ENCODE assay signal across 8 mouse cellular contexts in genomic region chr4:70409994-70410721, GRCm38 (mm10). TPM values are rescaled to one million over a fixed set of nuclear protein-coding genes. Genes with fewer than 3 reads are reported as not detected.
DNase-seq lines count a peak whose midpoint lies in the region; ATAC-seq and TF ChIP-seq lines count a peak whose summit lies in the region.

TSS of gene Cdk5rap2 (minus strand) at chr4:70410443.

- peak; percentile 98 for DNase-seq in 416B (ENCODE audit: low read depth)
- peak; percentile 97 for DNase-seq in heart, adult 8-10 months (ENCODE audit: low spot score)
- DNase-seq in kidney, adult 9 months: peak; percentile 99
- peak; percentile 98 for DNase-seq in limb, embryonic 14.5 days (ENCODE audit: low spot score)
- peak; percentile 99 for DNase-seq in midbrain, postnatal 0 days (ENCODE audit: low spot score)
- peak; percentile 87 to 91 for DNase-seq in spleen, postnatal 14 days (ENCODE audit: low spot score in 2 of 2)

- H3K27me3 ChIP-seq in embryonic facial prominence, embryonic 15.5 days: no peaks in the 10 kb centered on the region
- H3K27me3 ChIP-seq in limb, embryonic 14.5 days (ENCODE audit: control insufficient read depth, insufficient read depth, low read length): no peaks in the 10 kb centered on the region
- H3K27me3 ChIP-seq in midbrain, postnatal 0 days (ENCODE audit: insufficient read depth, low read length): no peaks in the 10 kb centered on the region

- peaks cover 2% of the 10 kb centered on the region; the same call in 1 of the 2 replicates for H3K4me1 ChIP-seq in bone marrow, adult 2 months (ENCODE audit: control insufficient read depth, insufficient read depth, low read length)
- H3K4me1 ChIP-seq in embryonic facial prominence, embryonic 15.5 days: peaks cover 20% of the 10 kb centered on the region
- peaks cover 24% of the 10 kb centered on the region for H3K4me1 ChIP-seq in limb, embryonic 14.5 days (ENCODE audit: control insufficient read depth, insufficient read depth, low read length)
- H3K4me1 ChIP-seq in midbrain, postnatal 0 days (ENCODE audit: insufficient read depth, low read length): peaks cover 4% of the 10 kb centered on the region; the same call in 1 of the 2 replicates

- peak within 1 kb of the TSS; percentile 65 for H3K9ac ChIP-seq in embryonic facial prominence, embryonic 15.5 days
- H3K9ac ChIP-seq in limb, embryonic 14.5 days (ENCODE audit: low read depth, low read length, severe bottlenecking): peak within 1 kb of the TSS; percentile 82
- peak within 1 kb of the TSS; percentile 70 for H3K9ac ChIP-seq in midbrain, postnatal 0 days (replicated peaks; ENCODE audit: low read length, poor library complexity, severe bottlenecking)

- peak within 1 kb of the TSS; percentile 24; the same call in 1 of the 2 replicates for H3K27ac ChIP-seq in bone marrow, adult 2 months (ENCODE audit: control insufficient read depth, insufficient read depth, low read depth, low read length, poor library complexity)
- peak within 1 kb of the TSS; percentile 77 for H3K27ac ChIP-seq in embryonic facial prominence, embryonic 15.5 days (replicated peaks)
- peak within 1 kb of the TSS; percentile 71 for H3K27ac ChIP-seq in limb, embryonic 14.5 days (replicated peaks; ENCODE audit: low read depth, low read length)
- H3K27ac ChIP-seq in midbrain, postnatal 0 days (ENCODE audit: low read depth, low read length): peak within 1 kb of the TSS; percentile 58; the same call in 1 of the 2 replicates

- peak within 1 kb of the TSS; percentile 71 for H3K4me2 ChIP-seq in embryonic facial prominence, embryonic 15.5 days (replicated peaks)
- H3K4me2 ChIP-seq in limb, embryonic 14.5 days (replicated peaks; ENCODE audit: low read depth, low read length, severe bottlenecking): peak within 1 kb of the TSS; percentile 67
- H3K4me2 ChIP-seq in midbrain, postnatal 0 days (ENCODE audit: low read depth, low read length, poor library complexity, severe bottlenecking): peak within 1 kb of the TSS; percentile 72

- H3K4me3 ChIP-seq in bone marrow, adult 2 months (replicated peaks; ENCODE audit: control insufficient read depth, low read depth, low read length): peak within 1 kb of the TSS; percentile 81
- H3K4me3 ChIP-seq in embryonic facial prominence, embryonic 15.5 days (replicated peaks): peak within 1 kb of the TSS; percentile 94
- H3K4me3 ChIP-seq in limb, embryonic 14.5 days (replicated peaks; ENCODE audit: low read length): peak within 1 kb of the TSS; percentile 77
- H3K4me3 ChIP-seq in midbrain, postnatal 0 days (ENCODE audit: low read depth, low read length): peak within 1 kb of the TSS; percentile 91

- TF ChIP-seq POLR2A in bone marrow, adult 2 months (IDR thresholded peaks at IDR 0.05; ENCODE audit: borderline replicate concordance, control insufficient read depth, low read depth, low read length): no peak; the same call in 1 of the 2 replicates
- TF ChIP-seq POLR2A in limb, embryonic 14.5 days (IDR thresholded peaks at IDR 0.05; ENCODE audit: borderline replicate concordance, extremely low read depth, insufficient read depth, insufficient read length): peak; percentile 69; the same call in 1 of the 2 replicates

- H3K9me3 ChIP-seq in embryonic facial prominence, embryonic 15.5 days (replicated peaks): no peaks in the 10 kb centered on the region
- no peaks in the 10 kb centered on the region for H3K9me3 ChIP-seq in limb, embryonic 14.5 days (ENCODE audit: control insufficient read depth, low read length)
- no peaks in the 10 kb centered on the region for H3K9me3 ChIP-seq in midbrain, postnatal 0 days (ENCODE audit: low read length)

- TF ChIP-seq CTCF in bone marrow, adult 2 months (IDR thresholded peaks at IDR 0.05; ENCODE audit: control insufficient read depth, insufficient read depth, low read length): no peak
- TF ChIP-seq CTCF in midbrain, postnatal 0 days (IDR thresholded peaks at IDR 0.05): peak; percentile 32

- under 1% methylated on average over 55 of the region's 55 CpGs for WGBS in bone marrow, adult 2 months
- WGBS in embryonic facial prominence, embryonic 15.5 days: under 1% methylated on average over 54 of the region's 55 CpGs
- WGBS in limb, embryonic 14.5 days: under 1% methylated on average over 55 of the region's 55 CpGs
- WGBS in midbrain, postnatal 0 days: under 1% methylated on average over 55 of the region's 55 CpGs

- no peaks in the 10 kb centered on the region for H3K36me3 ChIP-seq in embryonic facial prominence, embryonic 15.5 days
- no peaks in the 10 kb centered on the region for H3K36me3 ChIP-seq in limb, embryonic 14.5 days (ENCODE audit: control insufficient read depth, insufficient read depth, low read length)
- no peaks in the 10 kb centered on the region for H3K36me3 ChIP-seq in midbrain, postnatal 0 days (ENCODE audit: insufficient read depth, low read length)

- ATAC-seq in embryonic facial prominence, embryonic 15.5 days (ENCODE audit: insufficient number of reproducible peaks, low FRiP score, low TSS enrichment, low read depth): peak; percentile 98
- peak; percentile 99 for ATAC-seq in limb, embryonic 14.5 days (ENCODE audit: low FRiP score, low read depth)
- peak; percentile 99 for ATAC-seq in midbrain, postnatal 0 days (ENCODE audit: low FRiP score)

RNA-seq across cellular contexts. Expression of gene Cdk5rap2, which starts in this region (rescaled TPM):
- 10.3 and 13.3 TPM in 2 replicates for polyA plus RNA-seq in bone marrow, adult 2 months (2011; ENCODE audit: insufficient read depth, insufficient read length, low replicate concordance, missing spikeins)
- polyA plus RNA-seq in embryonic facial prominence, embryonic 15.5 days (2015; fragmentation: Nextera tagmentation; extraction: Ambion mirVana): 16.3 and 16.9 TPM in 2 replicates
- total RNA-seq in heart, adult 8-10 months (2022): 1 to 10 TPM; 4.4 to 5.5 (median 5.0) TPM
- polyA plus RNA-seq in limb, embryonic 14.5 days (2012; rRNA removed): 15.4 and 18.7 TPM in 2 replicates
- polyA plus RNA-seq in limb, embryonic 14.5 days (2014; fragmentation: Nextera tagmentation; extraction: Ambion mirVana): 19.2 and 24.2 TPM in 2 replicates
- total RNA-seq in midbrain, postnatal 0 days (2014; rRNA removed): 12.2 and 14.9 TPM in 2 replicates
- polyA plus RNA-seq in midbrain, postnatal 0 days (2015; fragmentation: Nextera tagmentation; extraction: Ambion mirVana): 5.7 TPM in 2 replicates

Comparison
In these comparisons a context has a peak if more than half of its experiments do, and no peak if none do; other contexts are left out.
1. Peak in every context shown above with its lines: DNase-seq, ATAC-seq, H3K4me3 ChIP-seq and H3K27ac ChIP-seq.
2. H3K27ac ChIP-seq: peak in every context shown above with its lines; median percentile 77 in embryonic facial prominence, embryonic 15.5 days; 71 in limb, embryonic 14.5 days; 58 in midbrain, postnatal 0 days; 24 in bone marrow, adult 2 months.